Mouse (Mus musculus) midbrain, embryonic 14.5 days (tissue): ENCODE measurements at regions not wholly inside any gene's neighbourhood (a gene's known extent, or its start where the extent isn't known, plus 50 kb on each side); places are given as distances from the start of the nearest gene placed in this dataset.

Experiments
- ATAC-seq: fragments of 200-750 bp; cut with Nextera tagmentation; 2 replicates; pipeline ENCODE4 v1.8.0; 2017; ENCODE audit warnings: moderate number of reproducible peaks, moderate library complexity; ENCODE audit not compliant: low FRiP score, low TSS enrichment
- DNase-seq: peaks from one replicate; pipeline ENCODE4 v3.0.0-alpha.2; 2015
- H3K27ac ChIP-seq: fragments of 300-500 bp; sonication (generic); replicated peaks from 2 replicates; pipeline ENCODE4 v1.5.1; 2014; ENCODE audit warnings: mild to moderate bottlenecking, low read depth, low read length, moderate library complexity
- H3K27me3 ChIP-seq: fragments of 300-500 bp; sonication (generic); 2 replicates; pipeline ENCODE4 v1.6.1; 2014; ENCODE audit warnings: low read length, control low read depth, mixed read lengths; ENCODE audit not compliant: control insufficient read depth, insufficient read depth
- H3K36me3 ChIP-seq: fragments of 300-500 bp; sonication (generic); 2 replicates; pipeline ENCODE4 v1.6.1; 2014; ENCODE audit warnings: low read length, control low read depth; ENCODE audit not compliant: control insufficient read depth, insufficient read depth
- H3K4me1 ChIP-seq: fragments of 300-500 bp; sonication (generic); 2 replicates; pipeline ENCODE4 v1.6.1; 2014; ENCODE audit warnings: mild to moderate bottlenecking, antibody characterized with exemption, low read length, control low read depth; ENCODE audit not compliant: control insufficient read depth, insufficient read depth
- H3K4me2 ChIP-seq: fragments of 300-500 bp; sonication (generic); 2 replicates; pipeline ENCODE4 v1.6.1; 2014; ENCODE audit warnings: mild to moderate bottlenecking, low read length, moderate library complexity
- H3K4me3 ChIP-seq: fragments of 300-500 bp; sonication (generic); replicated peaks from 2 replicates; pipeline ENCODE4 v1.5.1; 2014; ENCODE audit warnings: low read depth, low read length
- H3K9ac ChIP-seq: fragments of 300-500 bp; sonication (generic); replicated peaks from 2 replicates; pipeline ENCODE4 v1.6.1; 2014; ENCODE audit warnings: mild to moderate bottlenecking, low read length, moderate library complexity
- H3K9me3 ChIP-seq: fragments of 300-500 bp; sonication (generic); 2 replicates; pipeline ENCODE4 v1.6.1; 2016; ENCODE audit warnings: low read length, control low read depth, mixed read lengths; ENCODE audit not compliant: control insufficient read depth
- WGBS: fragments of 180-500 bp; shearing (Covaris S2); extraction: QIAGEN DNeasy Blood & Tissue Kit; methylation state at CpG from one replicate; pipeline ENCODE4 v1.1.7; 2014; 5-methylcytosine and 5-hydroxymethylcytosine counted together

GRCm38 (mm10) chr13:42565291-42566058 is 114.9 kb upstream of the Phactr1 start:
- no peak overlapping the region for H3K27ac ChIP-seq
- H3K4me3 ChIP-seq = no peak overlapping the region
- DNase-seq (no peak), ATAC-seq (no peak)
- no peaks in the 10 kb centered on the region for H3K9me3 ChIP-seq
- no peaks in the 10 kb centered on the region for H3K4me1 ChIP-seq
- 68% methylated on average over 26 of the region's 26 CpGs for WGBS
- H3K9ac ChIP-seq = no peak overlapping the region
- H3K27me3 ChIP-seq = no peaks in the 10 kb centered on the region
- H3K36me3 ChIP-seq = no peaks in the 10 kb centered on the region
- no peak overlapping the region for H3K4me2 ChIP-seq

- ATAC-seq = no peak
Measured at GRCm38 (mm10) chr13:42570600-42571348, 109.6 kb upstream of the Phactr1 start.

GRCm38 (mm10) chr13:42574189-42574588 is 106.2 kb upstream of the Phactr1 start:
- WGBS = 66% methylated on average over 4 of the region's 4 CpGs
- no peak overlapping the region for H3K9ac ChIP-seq

More at GRCm38 (mm10) chr13:42570600-42571348, 109.6 kb upstream of the Phactr1 start:
- no peaks in the 10 kb centered on the region for H3K9me3 ChIP-seq
- H3K4me2 ChIP-seq = no peak overlapping the region
- 91% methylated on average over 10 of the region's 10 CpGs for WGBS
- H3K4me3 ChIP-seq = no peak overlapping the region
- no peak overlapping the region for H3K9ac ChIP-seq
- no peaks in the 10 kb centered on the region for H3K4me1 ChIP-seq
- H3K27me3 ChIP-seq = no peaks in the 10 kb centered on the region
- no peak for DNase-seq
- H3K36me3 ChIP-seq = no peaks in the 10 kb centered on the region
- H3K27ac ChIP-seq = no peak overlapping the region

GRCm38 (mm10) chr13:42575725-42576426 is 104.5 kb upstream of the Phactr1 start:
- H3K9me3 ChIP-seq = no peaks in the 10 kb centered on the region
- no peak overlapping the region for H3K27ac ChIP-seq
- 43% methylated on average over 16 of the region's 16 CpGs for WGBS
- H3K4me3 ChIP-seq = no peak overlapping the region
- ATAC-seq (no peak), DNase-seq (peak; percentile 93)
- H3K36me3 ChIP-seq = no peaks in the 10 kb centered on the region
- H3K9ac ChIP-seq = no peak overlapping the region
- H3K4me1 ChIP-seq = no peaks in the 10 kb centered on the region
- H3K27me3 ChIP-seq = no peaks in the 10 kb centered on the region
- H3K4me2 ChIP-seq = no peak overlapping the region

More at GRCm38 (mm10) chr13:42574189-42574588, 106.2 kb upstream of the Phactr1 start:
- ATAC-seq = no peak
- no peak overlapping the region for H3K4me3 ChIP-seq
- no peak for DNase-seq
- no peaks in the 10 kb centered on the region for H3K9me3 ChIP-seq
- H3K27ac ChIP-seq = no peak overlapping the region
- H3K4me2 ChIP-seq = no peak overlapping the region
- no peaks in the 10 kb centered on the region for H3K27me3 ChIP-seq
- H3K4me1 ChIP-seq = no peaks in the 10 kb centered on the region
- no peaks in the 10 kb centered on the region for H3K36me3 ChIP-seq

- Histone ChIP-seq H3K27ac (no peak overlapping the region), H3K9me3 (no peaks in the 10 kb centered on the region), H3K36me3 (no peaks in the 10 kb centered on the region), H3K4me3 (no peak overlapping the region), H3K4me2 (no peak overlapping the region), H3K27me3 (no peaks in the 10 kb centered on the region), H3K9ac (no peak overlapping the region), H3K4me1 (no peaks in the 10 kb centered on the region)
- ATAC-seq (no peak), DNase-seq (no peak)
- 67% methylated on average over 3 of the region's 3 CpGs for WGBS
Measured at GRCm38 (mm10) chr13:42579471-42579870, 101.0 kb upstream of the Phactr1 start.

- 82% methylated on average over 2 of the region's 2 CpGs for WGBS
- no peak for ATAC-seq
- no peak overlapping the region for H3K4me3 ChIP-seq
- H3K9me3 ChIP-seq = no peaks in the 10 kb centered on the region
- no peaks in the 10 kb centered on the region for H3K36me3 ChIP-seq
- no peaks in the 10 kb centered on the region for H3K27me3 ChIP-seq
- DNase-seq = no peak
- no peaks in the 10 kb centered on the region for H3K4me1 ChIP-seq
- no peak overlapping the region for H3K9ac ChIP-seq
- no peak overlapping the region for H3K4me2 ChIP-seq
- H3K27ac ChIP-seq = no peak overlapping the region
Measured at GRCm38 (mm10) chr13:42589136-42589535, 91.3 kb upstream of the Phactr1 start.

GRCm38 (mm10) chr13:42589607-42590006 is 90.8 kb upstream of the Phactr1 start:
- Histone ChIP-seq H3K4me1 (no peaks in the 10 kb centered on the region), H3K9me3 (no peaks in the 10 kb centered on the region), H3K4me2 (no peak overlapping the region), H3K4me3 (no peak overlapping the region), H3K36me3 (no peaks in the 10 kb centered on the region), H3K27me3 (no peaks in the 10 kb centered on the region), H3K9ac (no peak overlapping the region), H3K27ac (no peak overlapping the region)
- DNase-seq (peak; percentile 69), ATAC-seq (no peak)
- WGBS = 80% methylated on average over 5 of the region's 5 CpGs

- WGBS = 83% methylated on average over 6 of the region's 6 CpGs
Measured at GRCm38 (mm10) chr13:42590415-42590814, 90.0 kb upstream of the Phactr1 start.

More at GRCm38 (mm10) chr13:42590415-42590814, 90.0 kb upstream of the Phactr1 start:
- Histone ChIP-seq H3K4me1 (no peaks in the 10 kb centered on the region), H3K4me3 (no peak overlapping the region), H3K27ac (no peak overlapping the region), H3K36me3 (no peaks in the 10 kb centered on the region), H3K4me2 (no peak overlapping the region), H3K9me3 (no peaks in the 10 kb centered on the region), H3K9ac (no peak overlapping the region), H3K27me3 (no peaks in the 10 kb centered on the region)
- DNase-seq = no peak
- ATAC-seq = no peak
